Comparison of ENCODE assay signal across 10 mouse cellular contexts in the genomic region with DNA sequence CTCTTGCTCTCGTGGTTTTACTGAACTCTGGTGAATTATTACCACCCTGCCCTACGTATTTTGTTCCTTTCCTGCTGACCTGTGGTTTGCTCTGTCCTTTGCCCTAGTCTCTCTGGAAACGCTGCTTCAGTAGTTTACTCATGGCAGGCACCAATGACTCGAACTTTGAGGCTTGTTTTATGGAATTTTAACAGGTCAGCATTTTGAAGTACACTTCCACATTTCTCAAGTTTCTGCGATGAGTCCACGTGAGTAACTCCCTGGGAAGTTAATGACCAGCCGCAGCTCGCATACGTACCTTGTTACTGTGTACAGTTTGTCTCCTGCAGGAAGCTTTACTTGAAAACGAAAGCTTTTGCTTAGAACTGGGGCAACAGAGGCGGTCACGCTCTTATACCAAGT. TPM values are rescaled to one million over a fixed set of nuclear protein-coding genes. Genes with fewer than 3 reads are reported as not detected.
DNase-seq lines count a peak whose midpoint lies in the region; ATAC-seq and TF ChIP-seq lines count a peak whose summit lies in the region.
"Had no signal": no experiment of that assay in that cellular context is flagged by ENCODE, and none has a peak within 500 bp of the region (broad histone marks: within the 10 kb centered on the region; RNA-seq: fewer than 3 reads in every experiment).

No protein-coding gene starts in this region.

- TF ChIP-seq POLR2A in embryonic fibroblast, embryonic 13.5 days (IDR thresholded peaks at IDR 0.05; ENCODE audit: low read depth, low read length): no peak

- 50% methylated on average over 12 of the region's 12 CpGs for WGBS in hindbrain, postnatal 0 days
- 62% methylated on average over 12 of the region's 12 CpGs for WGBS in hindbrain, embryonic 12.5 days
- WGBS in limb, embryonic 13.5 days: 18% methylated on average over 12 of the region's 12 CpGs

- no peak overlapping the region for H3K4me3 ChIP-seq in hindbrain, postnatal 0 days (ENCODE audit: low read length)
- no peak overlapping the region for H3K4me3 ChIP-seq in hindbrain, embryonic 12.5 days
- H3K4me3 ChIP-seq in embryonic fibroblast, embryonic 13.5 days (ENCODE audit: insufficient read depth, low read length): no peak overlapping the region
- H3K4me3 ChIP-seq in limb, embryonic 13.5 days: 0 out of 2 replicates have a peak overlapping the region, but pooled peaks have one; percentile 5
- H3K4me3 ChIP-seq: forebrain, embryonic 15.5 days had no signal

- ATAC-seq in hindbrain, postnatal 0 days: no peak
- ATAC-seq in hindbrain, embryonic 12.5 days (ENCODE audit: low FRiP score): no peak
- no peak for ATAC-seq in limb, embryonic 13.5 days (ENCODE audit: low FRiP score, low read depth)
- ATAC-seq: forebrain, embryonic 15.5 days had no signal

- no peaks in the 10 kb centered on the region for H3K4me1 ChIP-seq in hindbrain, postnatal 0 days (ENCODE audit: insufficient read depth, low read length)
- H3K4me1 ChIP-seq in hindbrain, embryonic 12.5 days: no peaks in the 10 kb centered on the region
- 0 out of 2 replicates have a peak, but pooled peaks cover 3% of the 10 kb centered on the region for H3K4me1 ChIP-seq in embryonic fibroblast, embryonic 13.5 days (ENCODE audit: control insufficient read depth, insufficient read depth, low read length)
- H3K4me1 ChIP-seq in limb, embryonic 13.5 days: peaks cover 5% of the 10 kb centered on the region
- H3K4me1 ChIP-seq: forebrain, embryonic 15.5 days had no signal

- no peaks in the 10 kb centered on the region for H3K27me3 ChIP-seq in hindbrain, postnatal 0 days (ENCODE audit: insufficient read depth, low read length)
- H3K27me3 ChIP-seq in hindbrain, embryonic 12.5 days: no peaks in the 10 kb centered on the region
- no peaks in the 10 kb centered on the region for H3K27me3 ChIP-seq in limb, embryonic 13.5 days
- H3K27me3 ChIP-seq: forebrain, embryonic 15.5 days had no signal

- H3K27ac ChIP-seq in hindbrain, postnatal 0 days: peak overlapping the region; percentile 58; the same call in 1 of the 2 replicates
- H3K27ac ChIP-seq in hindbrain, embryonic 12.5 days: no peak overlapping the region
- peak overlapping the region; percentile 64 for H3K27ac ChIP-seq in embryonic fibroblast, embryonic 13.5 days (ENCODE audit: insufficient read depth, low read length)
- no peak overlapping the region for H3K27ac ChIP-seq in limb, embryonic 13.5 days
- H3K27ac ChIP-seq: forebrain, embryonic 15.5 days had no signal

- no peak for TF ChIP-seq CTCF in hindbrain, postnatal 0 days (IDR thresholded peaks at IDR 0.05; ENCODE audit: low read depth)
- TF ChIP-seq CTCF in embryonic fibroblast, embryonic 13.5 days (IDR thresholded peaks at IDR 0.05; ENCODE audit: borderline replicate concordance, insufficient read depth, low read length): no peak

- no peaks in the 10 kb centered on the region for H3K9me3 ChIP-seq in hindbrain, postnatal 0 days (ENCODE audit: low read length)
- H3K9me3 ChIP-seq in hindbrain, embryonic 12.5 days (replicated peaks): 0 out of 2 replicates have a peak, but pooled peaks cover 7% of the 10 kb centered on the region
- H3K9me3 ChIP-seq in limb, embryonic 13.5 days: no peaks in the 10 kb centered on the region
- H3K9me3 ChIP-seq: forebrain, embryonic 15.5 days had no signal

- DNase-seq in hindbrain, postnatal 0 days (ENCODE audit: low spot score): peak; percentile 13
- DNase-seq in skeletal muscle tissue, adult 2 months (ENCODE audit: low read depth, low spot score): peak; percentile 21
- no peak for DNase-seq in cerebellum, postnatal 36 days
- DNase-seq in testis, postnatal 10 days (ENCODE audit: low spot score): no peak
- no peak for DNase-seq in thymus, postnatal 36 days

- H3K9ac ChIP-seq in hindbrain, postnatal 0 days (replicated peaks; ENCODE audit: low read length): no peak overlapping the region
- H3K9ac ChIP-seq in hindbrain, embryonic 12.5 days: no peak overlapping the region
- H3K9ac ChIP-seq in limb, embryonic 13.5 days: no peak overlapping the region
- H3K9ac ChIP-seq: forebrain, embryonic 15.5 days had no signal

- no peaks in the 10 kb centered on the region for H3K36me3 ChIP-seq in hindbrain, postnatal 0 days (ENCODE audit: insufficient read depth, low read length)
- H3K36me3 ChIP-seq in hindbrain, embryonic 12.5 days: no peaks in the 10 kb centered on the region
- no peaks in the 10 kb centered on the region for H3K36me3 ChIP-seq in limb, embryonic 13.5 days
- H3K36me3 ChIP-seq: forebrain, embryonic 15.5 days had no signal

- H3K4me2 ChIP-seq in hindbrain, postnatal 0 days (ENCODE audit: low read depth, low read length): no peak overlapping the region
- no peak overlapping the region for H3K4me2 ChIP-seq in hindbrain, embryonic 12.5 days (replicated peaks)
- peak overlapping the region; percentile 49 for H3K4me2 ChIP-seq in limb, embryonic 13.5 days (replicated peaks)
- H3K4me2 ChIP-seq: forebrain, embryonic 15.5 days had no signal

RNA-seq across cellular contexts. Expression of a gene that starts 2.9 kb away (rescaled TPM):
- 5.9 and 7.8 TPM in 2 replicates for total RNA-seq in hindbrain, postnatal 0 days (2014; rRNA removed)
- polyA plus RNA-seq in hindbrain, postnatal 0 days (2015; fragmentation: Nextera tagmentation; extraction: Ambion mirVana): 7.3 and 8.3 TPM in 2 replicates
- 0.27 and 0.70 TPM in 2 replicates for polyA plus RNA-seq in hindbrain, embryonic 12.5 days (2016; fragmentation: Nextera tagmentation; extraction: Ambion mirVana)
- polyA plus RNA-seq in embryonic fibroblast, embryonic 13.5 days (2011; ENCODE audit: insufficient read length, low read depth, missing spikeins): 0.30 and 0.53 TPM in 2 replicates
- polyA plus RNA-seq in limb, embryonic 13.5 days (2015; fragmentation: Nextera tagmentation; extraction: Ambion mirVana): 1.0 and 1.2 TPM in 2 replicates

RNA-seq across cellular contexts. Expression of a gene that starts 3.1 kb away (rescaled TPM):
- not detected in 2 replicates for total RNA-seq in hindbrain, postnatal 0 days (2014; rRNA removed)
- polyA plus RNA-seq in hindbrain, postnatal 0 days (2015; fragmentation: Nextera tagmentation; extraction: Ambion mirVana): not detected in 2 replicates
- not detected in 2 replicates for polyA plus RNA-seq in hindbrain, embryonic 12.5 days (2016; fragmentation: Nextera tagmentation; extraction: Ambion mirVana)
- not detected in 2 replicates for polyA plus RNA-seq in embryonic fibroblast, embryonic 13.5 days (2011; ENCODE audit: insufficient read length, low read depth, missing spikeins)
- polyA plus RNA-seq in limb, embryonic 13.5 days (2015; fragmentation: Nextera tagmentation; extraction: Ambion mirVana): not detected in 2 replicates
- polyA plus RNA-seq: forebrain, embryonic 15.5 days had no signal

RNA-seq across cellular contexts. Expression of a gene that starts 3.1 kb away (rescaled TPM):
- total RNA-seq in hindbrain, postnatal 0 days (2014; rRNA removed): not detected in 2 replicates
- 0.33 and 0.34 TPM in 2 replicates for polyA plus RNA-seq in hindbrain, postnatal 0 days (2015; fragmentation: Nextera tagmentation; extraction: Ambion mirVana)
- 0.18 TPM in 1 of 2 replicates, not detected in the other for polyA plus RNA-seq in hindbrain, embryonic 12.5 days (2016; fragmentation: Nextera tagmentation; extraction: Ambion mirVana)
- not detected in 2 replicates for polyA plus RNA-seq in embryonic fibroblast, embryonic 13.5 days (2011; ENCODE audit: insufficient read length, low read depth, missing spikeins)
- polyA plus RNA-seq in limb, embryonic 13.5 days (2015; fragmentation: Nextera tagmentation; extraction: Ambion mirVana): not detected in 2 replicates
- polyA plus RNA-seq: forebrain, embryonic 15.5 days had no signal

RNA-seq across cellular contexts. Expression of a gene that starts 24.1 kb away (rescaled TPM):
- not detected in 2 replicates for total RNA-seq in hindbrain, postnatal 0 days (2014; rRNA removed)
- polyA plus RNA-seq in hindbrain, postnatal 0 days (2015; fragmentation: Nextera tagmentation; extraction: Ambion mirVana): not detected in 2 replicates
- not detected in 2 replicates for polyA plus RNA-seq in hindbrain, embryonic 12.5 days (2016; fragmentation: Nextera tagmentation; extraction: Ambion mirVana)
- polyA plus RNA-seq in embryonic fibroblast, embryonic 13.5 days (2011; ENCODE audit: insufficient read length, low read depth, missing spikeins): not detected in 2 replicates
- not detected in 2 replicates for polyA plus RNA-seq in limb, embryonic 13.5 days (2015; fragmentation: Nextera tagmentation; extraction: Ambion mirVana)
- polyA plus RNA-seq: forebrain, embryonic 15.5 days had no signal

RNA-seq across cellular contexts. Expression of a gene that starts 44.6 kb away (rescaled TPM):
- not detected in 2 replicates for total RNA-seq in hindbrain, postnatal 0 days (2014; rRNA removed)
- not detected in 2 replicates for polyA plus RNA-seq in hindbrain, postnatal 0 days (2015; fragmentation: Nextera tagmentation; extraction: Ambion mirVana)
- not detected in 2 replicates for polyA plus RNA-seq in hindbrain, embryonic 12.5 days (2016; fragmentation: Nextera tagmentation; extraction: Ambion mirVana)
- polyA plus RNA-seq in embryonic fibroblast, embryonic 13.5 days (2011; ENCODE audit: insufficient read length, low read depth, missing spikeins): not detected in 2 replicates
- not detected in 2 replicates for polyA plus RNA-seq in limb, embryonic 13.5 days (2015; fragmentation: Nextera tagmentation; extraction: Ambion mirVana)
- polyA plus RNA-seq: forebrain, embryonic 15.5 days; testis, adult 2 months had no signal

Comparison
In these comparisons a context has a peak if more than half of its experiments do, and no peak if none do; other contexts are left out.
1. H3K27ac ChIP-seq: peak in hindbrain, postnatal 0 days (single experiment) and embryonic fibroblast, embryonic 13.5 days (single experiment); none in hindbrain, embryonic 12.5 days (single experiment) and limb, embryonic 13.5 days (single experiment).
2. DNase-seq: peak in hindbrain, postnatal 0 days (single experiment) and skeletal muscle tissue, adult 2 months (single experiment); none in cerebellum, postnatal 36 days (0 of 2), testis, postnatal 10 days (single experiment) and thymus, postnatal 36 days (0 of 2).